In the genomic region with DNA sequence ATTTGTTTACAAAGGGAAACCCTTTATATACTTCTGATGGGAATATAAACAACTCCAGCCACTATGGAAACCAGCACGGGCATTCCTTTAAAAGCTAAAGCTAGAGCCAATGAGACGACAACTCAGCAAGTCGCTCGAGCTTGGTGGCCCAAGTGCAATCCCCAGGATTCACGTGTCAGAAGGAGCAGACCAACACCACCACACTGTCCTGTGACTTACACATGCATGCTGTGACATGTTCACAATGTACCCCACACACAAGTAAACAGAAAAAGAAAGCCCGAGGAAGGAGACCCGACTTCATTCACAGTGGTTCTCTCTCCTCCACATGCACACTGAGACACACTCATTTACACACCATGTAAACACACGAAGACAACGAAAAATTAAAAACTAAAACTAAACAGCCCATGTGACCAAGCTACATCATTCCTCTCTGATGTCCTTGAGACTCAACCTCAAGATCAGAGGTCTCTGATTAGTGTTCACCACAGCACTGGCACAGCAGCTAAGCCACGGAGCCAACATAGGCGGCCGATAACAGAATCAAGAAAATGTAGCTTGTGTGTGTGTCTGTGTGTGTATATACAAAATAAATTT, we compare ENCODE assay signal across 26 mouse cellular contexts. TPM values are rescaled to one million over a fixed set of nuclear protein-coding genes. Genes with fewer than 3 reads are reported as not detected.
DNase-seq lines count a peak whose midpoint lies in the region; ATAC-seq and TF ChIP-seq lines count a peak whose summit lies in the region.
"Had no signal": no experiment of that assay in that cellular context is flagged by ENCODE, and none has a peak within 500 bp of the region (broad histone marks: within the 10 kb centered on the region; RNA-seq: fewer than 3 reads in every experiment).

No protein-coding gene starts in this region.

- in situ Hi-C loops in CH12.LX (cut with MboI; ENCODE audit: low pct_ligation_motif_present, low pct_unique_long_range_greater_than_20kb, low sequenced_read_pairs): no loop called here

- no peak for ATAC-seq in heart, postnatal 0 days (ENCODE audit: insufficient read depth, low read depth)
- peak; percentile 55 for ATAC-seq in megakaryocyte progenitor cell, adult 5-6 weeks (replicated peaks; ENCODE audit: poor library complexity)
- ATAC-seq: activated CD4-positive, CD25-positive, alpha-beta regulatory T cell, adult 4 months; forebrain, embryonic 16.5 days; inflammation-experienced regulatory T-cells, adult 6 months; midbrain, embryonic 15.5 days had no signal

- no peak for TF ChIP-seq POLR2A in CH12.LX (IDR thresholded peaks at IDR 0.05; ENCODE audit: low read depth, low read length)

- TF ChIP-seq CTCF in heart, postnatal 0 days (IDR thresholded peaks at IDR 0.05; ENCODE audit: low read depth): no peak
- no peak for TF ChIP-seq CTCF in CH12.LX (conservative IDR thresholded peaks at IDR 0.05 in 1 of 2, IDR thresholded peaks at IDR 0.05 in 1 of 2; ENCODE audit: low read depth in 2 of 2, low read length in 2 of 2)

- H3K9ac ChIP-seq in heart, postnatal 0 days (replicated peaks; ENCODE audit: low read depth, low read length): no peak overlapping the region
- H3K9ac ChIP-seq in CH12.LX (ENCODE audit: insufficient read depth, low read depth): peak overlapping the region; percentile 49
- H3K9ac ChIP-seq: hindbrain, embryonic 13.5 days; limb, embryonic 13.5 days; midbrain, embryonic 15.5 days; neural tube, embryonic 12.5 days had no signal

- intact Hi-C loops in heart, postnatal 14 days (cut with DNase I): no loop called here

- H3K79me2 ChIP-seq in CH12.LX (replicated peaks; ENCODE audit: control insufficient read depth, extremely low read depth, insufficient read depth, poor library complexity, severe bottlenecking): peaks cover 99% of the 10 kb centered on the region

- no peak overlapping the region for H3K4me3 ChIP-seq in heart, postnatal 0 days (ENCODE audit: low read depth, low read length)
- H3K4me3 ChIP-seq in CH12.LX (replicated peaks in 1 of 3; ENCODE audit: low read depth in 2 of 3, low read length in 2 of 3, poor library complexity in 1 of 3): no peak overlapping the region
- H3K4me3 ChIP-seq: embryonic facial prominence, embryonic 10.5 days; hindbrain, embryonic 13.5 days; limb, embryonic 13.5 days; midbrain, embryonic 15.5 days; neural tube, embryonic 12.5 days had no signal

- no peaks in the 10 kb centered on the region for H3K9me3 ChIP-seq in heart, postnatal 0 days (replicated peaks; ENCODE audit: control insufficient read depth, low read length)
- H3K9me3 ChIP-seq in CH12.LX (replicated peaks; ENCODE audit: low read length): no peaks in the 10 kb centered on the region
- H3K9me3 ChIP-seq: embryonic facial prominence, embryonic 10.5 days; G1E; hindbrain, embryonic 13.5 days; limb, embryonic 13.5 days; midbrain, embryonic 15.5 days; neural tube, embryonic 12.5 days had no signal

- peaks cover 45% of the 10 kb centered on the region for H3K4me1 ChIP-seq in heart, postnatal 0 days (ENCODE audit: control insufficient read depth, insufficient read depth)
- peaks cover 29 to 94% of the 10 kb centered on the region in 2 experiments for H3K4me1 ChIP-seq in CH12.LX (ENCODE audit: control insufficient read depth in 1 of 2, insufficient read depth in 2 of 2)

- H3K27ac ChIP-seq in heart, postnatal 0 days (ENCODE audit: low read depth): peak overlapping the region; percentile 30
- H3K27ac ChIP-seq in CH12.LX (ENCODE audit: insufficient read depth, low read depth): peak overlapping the region; percentile 90
- H3K27ac ChIP-seq: embryonic facial prominence, embryonic 10.5 days; hindbrain, embryonic 13.5 days; limb, embryonic 13.5 days; midbrain, embryonic 15.5 days; neural tube, embryonic 12.5 days had no signal

- H3K36me3 ChIP-seq in heart, postnatal 0 days (replicated peaks; ENCODE audit: control insufficient read depth, insufficient read depth, low read length): peaks cover 6% of the 10 kb centered on the region; the same call in 1 of the 2 replicates
- peaks cover 41 to 80% of the 10 kb centered on the region in 2 experiments for H3K36me3 ChIP-seq in CH12.LX (replicated peaks in 1 of 2; ENCODE audit: control insufficient read depth in 1 of 2, insufficient read depth in 1 of 2, low read length in 1 of 2)
- H3K36me3 ChIP-seq: midbrain, embryonic 15.5 days had no signal

- WGBS in heart, postnatal 0 days: 60% methylated on average over 12 of the region's 12 CpGs

- no peaks in the 10 kb centered on the region for H3K27me3 ChIP-seq in heart, postnatal 0 days (ENCODE audit: control insufficient read depth, insufficient read depth, low read length)
- H3K27me3 ChIP-seq in CH12.LX (replicated peaks): no peaks in the 10 kb centered on the region
- H3K27me3 ChIP-seq: hindbrain, embryonic 13.5 days; limb, embryonic 13.5 days; midbrain, embryonic 15.5 days; neural tube, embryonic 12.5 days had no signal

- no peak for TF ChIP-seq EP300 in heart, postnatal 0 days (IDR thresholded peaks at IDR 0.05; ENCODE audit: low read depth)
- peak; percentile 47; the same call in 1 of the 2 replicates for TF ChIP-seq EP300 in CH12.LX (IDR thresholded peaks at IDR 0.05; ENCODE audit: low read length)

- dilution Hi-C loops in CH12.LX (cut with MboI; ENCODE audit: extremely low pct_ligation_motif_present, extremely low pct_unique_long_range_greater_than_20kb, low sequenced_read_pairs): no loop called here

- no peak overlapping the region for H3K4me2 ChIP-seq in heart, postnatal 0 days (ENCODE audit: low read depth, low read length)
- H3K4me2 ChIP-seq in CH12.LX (ENCODE audit: insufficient read depth, low read depth, poor library complexity, severe bottlenecking): peak overlapping the region; percentile 30
- H3K4me2 ChIP-seq: hindbrain, embryonic 13.5 days; limb, embryonic 13.5 days; midbrain, embryonic 15.5 days; neural tube, embryonic 12.5 days had no signal

- no peak for TF ChIP-seq RAD21 in CH12.LX (IDR thresholded peaks at IDR 0.05; ENCODE audit: low read depth, low read length)

- peak; percentile 81 for DNase-seq in heart, adult 11 months
- no peak for DNase-seq in heart, postnatal 14 days
- DNase-seq in heart, postnatal 0 days (ENCODE audit: low spot score): no peak
- DNase-seq in heart, adult 18-20 months: no peak
- no peak for DNase-seq in CH12.LX (ENCODE audit: extremely low read depth)
- no peak for DNase-seq in cerebellum, adult 9-10 months
- DNase-seq: adrenal gland, postnatal 14 days; cerebellum, postnatal 10 days; gastrocnemius, postnatal 25 days; kidney, adult 18-20 months; kidney, postnatal 4 days; lung, adult 18-20 months; lung, postnatal 10 days; retina, postnatal 1 day; right cerebral cortex, postnatal 25 days; spleen, adult 18-20 months had no signal

TF ChIP-seq in CH12.LX, 34 proteins besides CTCF, POLR2A, EP300 and RAD21:
- TF ChIP-seq SIN3A (IDR thresholded peaks at IDR 0.05; ENCODE audit: low read length): no peak
- no peak for TF ChIP-seq MEF2A (IDR thresholded peaks at IDR 0.05; ENCODE audit: borderline replicate concordance, low read depth, low read length)
- no peak for TF ChIP-seq GABPA (IDR thresholded peaks at IDR 0.05; ENCODE audit: insufficient replicate concordance, low read depth, low read length)
- TF ChIP-seq CHD1 (IDR thresholded peaks at IDR 0.05; ENCODE audit: low read depth, low read length): 0 out of 2 replicates have a peak, but pooled peaks have one; percentile 28
- TF ChIP-seq MXI1 (IDR thresholded peaks at IDR 0.05; ENCODE audit: low read depth, low read length): peak; percentile 34; the same call in 1 of the 2 replicates
- TF ChIP-seq BHLHE40 (IDR thresholded peaks at IDR 0.05; ENCODE audit: low read depth, low read length): peak; percentile 90
- no peak for TF ChIP-seq POLR2AphosphoS2 (IDR thresholded peaks at IDR 0.05; ENCODE audit: low read depth, low read length)
- no peak for TF ChIP-seq KAT2A (IDR thresholded peaks at IDR 0.05; ENCODE audit: insufficient replicate concordance, low read length)
- no peak for TF ChIP-seq JUND (conservative IDR thresholded peaks at IDR 0.05; ENCODE audit: low read depth, low read length)
- no peak for TF ChIP-seq JUN (IDR thresholded peaks at IDR 0.05; ENCODE audit: insufficient read depth, low read depth, low read length)
- no peak for TF ChIP-seq ZMIZ1 (IDR thresholded peaks at IDR 0.05; ENCODE audit: low read depth, low read length)
- peak; percentile 67; the same call in 1 of the 2 replicates for TF ChIP-seq MYC (IDR thresholded peaks at IDR 0.05; ENCODE audit: low read depth, low read length)
- no peak for TF ChIP-seq SMC3 (IDR thresholded peaks at IDR 0.05; ENCODE audit: low read depth, low read length)
- no peak for TF ChIP-seq PAX5 (IDR thresholded peaks at IDR 0.05; ENCODE audit: low read length)
- no peak; the same call in 1 of the 2 replicates for TF ChIP-seq USF1 (IDR thresholded peaks at IDR 0.05; ENCODE audit: low read depth, low read length)
- TF ChIP-seq RCOR1 (conservative IDR thresholded peaks at IDR 0.05; ENCODE audit: low read depth, low read length): peak; percentile 53; the same call in 1 of the 2 replicates
- TF ChIP-seq ETS1 (conservative IDR thresholded peaks at IDR 0.05; ENCODE audit: low read depth, low read length): 0 out of 2 replicates have a peak, but pooled peaks have one; percentile 24
- 0 out of 2 replicates have a peak, but pooled peaks have one; percentile 54 for TF ChIP-seq MAX (IDR thresholded peaks at IDR 0.05; ENCODE audit: low read length)

RNA-seq across cellular contexts. Expression of a gene that starts 14.3 kb away (rescaled TPM):
- 100 to 1,000 TPM; 113 to 120 TPM for total RNA-seq in heart, postnatal 14 days (2021)
- 48.6 and 126 TPM in 2 replicates for total RNA-seq in heart, postnatal 0 days (2014; rRNA removed; ENCODE audit: low replicate concordance)
- 96.9 and 116 TPM in 2 replicates for polyA plus RNA-seq in heart, postnatal 0 days (2015; fragmentation: Nextera tagmentation; extraction: Ambion mirVana)
- 100 to 1,000 TPM in 1 of 2 experiments, 10 to 100 TPM in 1; 98.4 to 111 TPM for total RNA-seq in heart, adult 18-20 months (2021)
- total RNA-seq in CH12.LX (2012; rRNA removed) (63.6 and 67.7 TPM in 2 replicates), CH12.LX (2014; rRNA removed) (110 and 117 TPM in 2 replicates)
- 228 and 241 TPM in 2 replicates for polyA plus RNA-seq in CH12.LX (2012; ENCODE audit: insufficient read length, low read depth)
- 78.1 and 85.5 TPM in 2 replicates for total RNA-seq in megakaryocyte progenitor cell, adult 5-6 weeks (2015)
- total RNA-seq in megakaryocyte progenitor cell, adult 5-6 weeks (2017): 48.5 and 51.7 TPM in 2 replicates
